Mouse (Mus musculus): Measurements from ENCODE around the gene Hyal2. TPM values are rescaled to one million over a fixed set of nuclear protein-coding genes. Genes with fewer than 3 reads are reported as not detected.
"Not testable (repeated sequence)": the region's sequence is repeated elsewhere in the genome, so short reads cannot be mapped to it uniquely, and the experiment has no call there.

Gene Hyal2
- polyA plus RNA-seq, 1 experiment from 2014 or later: 65.8 TPM

GRCm38 (mm10) chr9:107573774-107574173 is 6.0 kb downstream of the Hyal2 start:
- not testable (repeated sequence) for H3K4me2 ChIP-seq; H3K4me3 ChIP-seq; H3K9ac ChIP-seq; H3K27ac ChIP-seq (replicated peaks); H3K27me3 ChIP-seq; H3K9me3 ChIP-seq; ATAC-seq (ENCODE audit: low FRiP score, low read depth)
- Histone ChIP-seq H3K36me3 (peaks cover 24% of the 10 kb centered on the region), H3K4me1 (replicated peaks) (peaks cover 28% of the 10 kb centered on the region)
- 83% methylated on average over 6 of the region's 6 CpGs for WGBS

- no peak overlapping the region for H3K4me2 ChIP-seq
- ATAC-seq (ENCODE audit: low FRiP score, low read depth): no peak
- H3K27ac ChIP-seq (replicated peaks): peak overlapping the region; percentile 9; the same call in 1 of the 2 replicates
- no peaks in the 10 kb centered on the region for H3K27me3 ChIP-seq
- H3K36me3 ChIP-seq: peaks cover 24% of the 10 kb centered on the region
- H3K9me3 ChIP-seq: no peaks in the 10 kb centered on the region
- peaks cover 30% of the 10 kb centered on the region for H3K4me1 ChIP-seq (replicated peaks)
- H3K4me3 ChIP-seq: no peak overlapping the region
- H3K9ac ChIP-seq: no peak overlapping the region
- 87% methylated on average over 14 of the region's 14 CpGs for WGBS
Observed at GRCm38 (mm10) chr9:107575579-107576356, 8.0 kb downstream of the Hyal2 start.

GRCm38 (mm10) chr9:107576357-107577107 is 8.8 kb downstream of the Hyal2 start, which contains the start of gene Hyal1:
TSS of gene Hyal1 (plus strand) at chr9:107576927.
- H3K4me3 ChIP-seq: peak within 1 kb of the TSS; percentile 18
- peak within 1 kb of the TSS; percentile 54 for H3K27ac ChIP-seq (replicated peaks)
- no peak within 1 kb of the TSS for H3K9ac ChIP-seq
- H3K9me3 ChIP-seq: no peaks in the 10 kb centered on the region
- ATAC-seq (ENCODE audit: low FRiP score, low read depth): peak; percentile 54
- peaks cover 24% of the 10 kb centered on the region for H3K36me3 ChIP-seq
- H3K4me1 ChIP-seq (replicated peaks): peaks cover 29% of the 10 kb centered on the region
- peak within 1 kb of the TSS; percentile 45 for H3K4me2 ChIP-seq
- no peaks in the 10 kb centered on the region for H3K27me3 ChIP-seq
- 27% methylated on average over 16 of the region's 16 CpGs for WGBS

GRCm38 (mm10) chr9:107577871-107578270 is 10.1 kb downstream of the Hyal2 start:
- no peaks in the 10 kb centered on the region for H3K9me3 ChIP-seq
- H3K27me3 ChIP-seq: no peaks in the 10 kb centered on the region
- no peak overlapping the region for H3K27ac ChIP-seq (replicated peaks)
- H3K4me1 ChIP-seq (replicated peaks): peaks cover 31% of the 10 kb centered on the region
- no peak overlapping the region for H3K4me2 ChIP-seq
- H3K36me3 ChIP-seq: peaks cover 18% of the 10 kb centered on the region
- ATAC-seq (ENCODE audit: low FRiP score, low read depth): no peak
- WGBS: 94% methylated on average over 10 of the region's 10 CpGs
- no peak overlapping the region for H3K4me3 ChIP-seq
- H3K9ac ChIP-seq: no peak overlapping the region

- no peak within 1 kb of the TSS for H3K9ac ChIP-seq
- H3K9me3 ChIP-seq: no peaks in the 10 kb centered on the region
- no peak within 1 kb of the TSS for H3K4me3 ChIP-seq
- H3K27ac ChIP-seq (replicated peaks): no peak within 1 kb of the TSS
- H3K4me2 ChIP-seq: peak within 1 kb of the TSS; percentile 92; the same call in 1 of the 2 replicates
- no peaks in the 10 kb centered on the region for H3K27me3 ChIP-seq
- WGBS: 92% methylated on average over 3 of the region's 3 CpGs
- H3K4me1 ChIP-seq (replicated peaks): peaks cover 31% of the 10 kb centered on the region
- no peak for ATAC-seq (ENCODE audit: low FRiP score, low read depth)
- peaks cover 12% of the 10 kb centered on the region for H3K36me3 ChIP-seq
Observed at GRCm38 (mm10) chr9:107578587-107578986, 10.8 kb downstream of the Hyal2 start, which contains the start of gene Naa80. TSS of gene Naa80 (plus strand) at chr9:107578887.

GRCm38 (mm10) chr9:107579023-107579900 is 11.5 kb downstream of the Hyal2 start:
- peak overlapping the region; percentile 92; the same call in 1 of the 2 replicates for H3K4me2 ChIP-seq
- H3K9ac ChIP-seq: no peak overlapping the region
- H3K27ac ChIP-seq (replicated peaks): no peak overlapping the region
- H3K36me3 ChIP-seq: peaks cover 9% of the 10 kb centered on the region
- WGBS: 89% methylated on average over 14 of the region's 14 CpGs
- H3K9me3 ChIP-seq: no peaks in the 10 kb centered on the region
- peaks cover 31% of the 10 kb centered on the region for H3K4me1 ChIP-seq (replicated peaks)
- no peak overlapping the region for H3K4me3 ChIP-seq
- no peaks in the 10 kb centered on the region for H3K27me3 ChIP-seq
- no peak for ATAC-seq (ENCODE audit: low FRiP score, low read depth)

GRCm38 (mm10) chr9:107580501-107581317 is 13.0 kb downstream of the Hyal2 start, which contains the start of gene Hyal3:
TSS of gene Hyal3 (plus strand) at chr9:107580818.
- Histone ChIP-seq H3K36me3 (no peaks in the 10 kb centered on the region), H3K4me3 (peak within 1 kb of the TSS; percentile 60), H3K9me3 (no peaks in the 10 kb centered on the region), H3K4me2 (peak within 1 kb of the TSS; percentile 92), H3K9ac (peak within 1 kb of the TSS; percentile 54), H3K27me3 (no peaks in the 10 kb centered on the region), H3K4me1 (replicated peaks) (peaks cover 31% of the 10 kb centered on the region), H3K27ac (replicated peaks) (peak within 1 kb of the TSS; percentile 82)
- peak; percentile 76 for ATAC-seq (ENCODE audit: low FRiP score, low read depth)
- under 1% methylated on average over 32 of the region's 32 CpGs for WGBS

GRCm38 (mm10) chr9:107581584-107581983 is 13.8 kb downstream of the Hyal2 start:
- Histone ChIP-seq H3K4me3 (peak overlapping the region; percentile 60), H3K9me3 (no peaks in the 10 kb centered on the region), H3K27ac (replicated peaks) (no peak overlapping the region), H3K4me2 (peak overlapping the region; percentile 92), H3K4me1 (replicated peaks) (peaks cover 31% of the 10 kb centered on the region), H3K27me3 (no peaks in the 10 kb centered on the region), H3K9ac (peak overlapping the region; percentile 54), H3K36me3 (no peaks in the 10 kb centered on the region)
- no peak for ATAC-seq (ENCODE audit: low FRiP score, low read depth)
- 81% methylated on average over 4 of the region's 4 CpGs for WGBS

- Histone ChIP-seq H3K4me3 (no peak overlapping the region), H3K4me2 (no peak overlapping the region), H3K9me3 (no peaks in the 10 kb centered on the region), H3K36me3 (no peaks in the 10 kb centered on the region), H3K9ac (no peak overlapping the region), H3K27me3 (no peaks in the 10 kb centered on the region), H3K27ac (replicated peaks) (no peak overlapping the region), H3K4me1 (replicated peaks) (peaks cover 31% of the 10 kb centered on the region)
- no peak for ATAC-seq (ENCODE audit: low FRiP score, low read depth)
- WGBS: 95% methylated on average over 7 of the region's 7 CpGs
Observed at GRCm38 (mm10) chr9:107582509-107583062, 14.8 kb downstream of the Hyal2 start.

GRCm38 (mm10) chr9:107583174-107583573 is 15.4 kb downstream of the Hyal2 start:
- Histone ChIP-seq H3K4me3 (no peak overlapping the region), H3K36me3 (no peaks in the 10 kb centered on the region), H3K4me1 (replicated peaks) (peaks cover 34% of the 10 kb centered on the region), H3K9me3 (no peaks in the 10 kb centered on the region), H3K9ac (no peak overlapping the region), H3K27ac (replicated peaks) (no peak overlapping the region), H3K4me2 (no peak overlapping the region), H3K27me3 (no peaks in the 10 kb centered on the region)
- WGBS: 90% methylated on average over 14 of the region's 14 CpGs
- ATAC-seq (ENCODE audit: low FRiP score, low read depth): no peak

All from hindbrain, embryonic 15.5 days (tissue).